Mouse (Mus musculus) ES-E14 (cell line): ENCODE results near the gene Fgf14. TPM values are rescaled to one million over a fixed set of nuclear protein-coding genes. Genes with fewer than 3 reads are reported as not detected.

ENCODE experiments used
- DNase-seq: peaks from one replicate; pipeline ENCODE4 v3.0.0-alpha.2; 2013; ENCODE audit warnings: low read depth, low spot score
- H3K27ac ChIP-seq: 2 replicates; pipeline ENCODE4 v1.5.1; 2012; ENCODE audit warnings: low read depth, mild to moderate bottlenecking, low read length, moderate library complexity, mixed read lengths; ENCODE audit not compliant: poor library complexity, insufficient read depth, severe bottlenecking
- H3K36me3 ChIP-seq: 2 replicates; pipeline ENCODE4 v1.6.1; 2012; ENCODE audit warnings: mild to moderate bottlenecking, low read length, moderate library complexity, mixed read lengths; ENCODE audit not compliant: control insufficient read depth, poor library complexity, insufficient read depth, severe bottlenecking
- H3K4me1 ChIP-seq, 2 experiments: fragments of 150-350 bp in 1 of 2; sonication (generic) in 1 of 2; 2 replicates each; pipeline ENCODE4 v1.6.1; 2012; ENCODE audit warnings: low read length in 2 of 2, mild to moderate bottlenecking in 1 of 2, mixed read lengths in 1 of 2; ENCODE audit not compliant: control insufficient read depth in 2 of 2, insufficient read depth in 2 of 2, poor library complexity in 1 of 2
- H3K4me3 ChIP-seq, 2 experiments: fragments of 150-350 bp in 1 of 2; sonication (generic) in 1 of 2; 2 replicates each; pipeline ENCODE4 v1.5.1; 2012; ENCODE audit warnings: low read length in 2 of 2, low read depth in 1 of 2, mild to moderate bottlenecking in 1 of 2, mixed read lengths in 1 of 2; ENCODE audit not compliant: insufficient read depth in 1 of 2, poor library complexity in 1 of 2, severe bottlenecking in 1 of 2
- H3K9ac ChIP-seq: 2 replicates; pipeline ENCODE4 v1.6.1; 2012; ENCODE audit warnings: low read depth, mild to moderate bottlenecking, low read length, mixed read lengths; ENCODE audit not compliant: poor library complexity, insufficient read depth, severe bottlenecking
- H3K9me3 ChIP-seq: fragments of 150-350 bp; sonication (generic); 2 replicates; pipeline ENCODE4 v1.6.1; 2012; ENCODE audit warnings: low read depth, mild to moderate bottlenecking, low read length; ENCODE audit not compliant: control insufficient read depth, insufficient read depth
- CHD2 ChIP-seq: IDR thresholded peaks from 2 replicates; pipeline ENCODE4 v1.6.1; 2014; ENCODE audit warnings: mild to moderate bottlenecking, low read depth, low read length, inconsistent platforms
- HCFC1 ChIP-seq: IDR thresholded peaks from 2 replicates; pipeline ENCODE4 v1.6.1; 2012; ENCODE audit warnings: low read length, inconsistent platforms, borderline replicate concordance; ENCODE audit not compliant: insufficient read depth
- MAFK ChIP-seq: IDR thresholded peaks from 2 replicates; pipeline ENCODE4 v1.6.1; 2014; ENCODE audit warnings: mild to moderate bottlenecking, low read depth, low read length, inconsistent platforms; ENCODE audit not compliant: insufficient read depth
- ZC3H11A ChIP-seq: IDR thresholded peaks from 2 replicates; pipeline ENCODE4 v1.6.1; 2012; ENCODE audit warnings: low read depth, mild to moderate bottlenecking, inconsistent platforms, low read length, borderline replicate concordance
- ZNF384 ChIP-seq: IDR thresholded peaks from 2 replicates; pipeline ENCODE4 v1.6.1; 2012; ENCODE audit warnings: low read depth, low read length, inconsistent platforms
- in situ Hi-C, 2 experiments: fragments of 600-800 bp; cut with MboI; formaldehyde crosslinking; loops; one replicate each; pipeline ENCODE4 v1.15.1; 2025; ENCODE audit warnings: low sequenced_read_pairs in 2 of 2, inconsistent platforms in 1 of 2; ENCODE audit not compliant: unreplicated experiment in 2 of 2
- total RNA-seq: library from RNA; depleted of rRNA; stranded (reverse); fragments of 300-350 nt; gene quantifications from 2 replicates; pipeline ENCODE4 v1.2.3, GENCODE M21; 2012

Fgf14 gene
- total RNA-seq, 1 experiment = 0.09 TPM

DNA sequence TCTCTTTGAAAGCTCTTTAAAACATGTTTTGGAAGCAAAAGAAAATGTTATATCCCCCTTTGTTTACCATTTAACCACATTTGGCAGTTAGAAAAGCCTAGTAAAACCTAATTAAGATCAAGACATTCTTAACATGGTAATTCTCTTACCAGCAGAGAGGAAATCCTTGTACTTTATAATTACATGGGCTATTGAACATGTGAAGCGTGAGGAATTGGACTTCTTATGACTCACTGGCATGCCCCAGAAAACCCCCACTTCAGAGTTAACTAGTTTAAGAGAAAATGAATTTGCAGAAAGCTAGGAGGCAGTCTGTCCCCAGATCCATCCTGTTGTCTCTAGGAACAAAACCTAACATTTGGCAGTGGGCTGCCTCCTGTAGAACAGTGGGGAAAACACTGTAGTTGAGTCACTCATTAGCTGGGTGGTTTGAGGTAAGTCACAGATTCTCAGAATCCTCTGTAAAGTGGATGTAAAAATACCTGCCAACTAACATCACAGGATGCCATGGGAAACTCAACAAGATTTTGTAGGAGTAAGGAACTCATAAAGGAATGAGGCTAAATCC lies 513.2 kb downstream of the Fgf14 start:
- Histone ChIP-seq H3K36me3 (no peaks in the 10 kb centered on the region), H3K4me3 (no peak overlapping the region), H3K27ac (no peak overlapping the region), H3K4me1 (no peaks in the 10 kb centered on the region), H3K9me3 (no peaks in the 10 kb centered on the region), H3K9ac (no peak overlapping the region)
- no peak for DNase-seq
- no peak for TF ChIP-seq MAFK
- TF ChIP-seq HCFC1 = no peak
- TF ChIP-seq CHD2 = no peak
- no peak for TF ChIP-seq ZC3H11A
- TF ChIP-seq ZNF384 = no peak
- in situ Hi-C loops = no loop called here

GRCm38 (mm10) chr14:124147378-124147777 lies 529.5 kb downstream of the Fgf14 start:
- Histone ChIP-seq H3K9ac (no peak overlapping the region), H3K4me1 (no peaks in the 10 kb centered on the region), H3K36me3 (no peaks in the 10 kb centered on the region), H3K9me3 (no peaks in the 10 kb centered on the region), H3K4me3 (no peak overlapping the region), H3K27ac (no peak overlapping the region)
- TF ChIP-seq HCFC1 = no peak
- TF ChIP-seq ZNF384 = no peak
- TF ChIP-seq CHD2 = no peak
- TF ChIP-seq ZC3H11A = no peak
- TF ChIP-seq MAFK = no peak
- DNase-seq = no peak
- in situ Hi-C loops = no loop called here

DNA sequence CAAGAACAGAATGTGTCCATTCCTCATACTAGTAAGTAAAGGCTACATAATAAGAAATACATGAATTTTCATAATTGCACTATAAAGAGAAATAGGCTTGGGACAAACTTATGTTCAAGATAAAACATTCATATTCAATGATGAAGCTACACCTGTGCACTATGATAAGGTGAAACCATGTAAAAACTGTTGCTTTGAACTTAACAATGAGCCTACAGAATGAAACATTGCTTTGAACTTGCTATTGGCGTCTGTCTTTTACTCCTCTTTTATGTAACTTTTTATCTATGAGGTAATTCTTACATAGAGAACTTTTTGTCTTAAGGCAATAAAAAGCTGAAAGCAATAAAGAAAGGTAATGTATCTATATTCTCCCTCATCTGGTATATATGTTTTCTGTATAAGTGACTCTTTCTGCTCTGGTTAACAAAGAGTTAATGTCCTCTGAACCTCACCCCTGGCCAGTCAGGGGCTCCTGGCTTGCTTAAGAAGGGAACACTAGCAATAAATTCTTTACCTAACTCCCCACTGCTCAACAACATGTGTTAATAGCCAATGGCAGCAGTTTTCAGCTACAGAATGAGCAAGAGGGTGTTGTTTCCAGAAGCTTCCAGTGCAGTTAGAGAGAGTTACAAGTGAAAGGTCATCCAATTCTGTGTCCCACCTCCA lies 569.6 kb downstream of the Fgf14 start:
- no peak for DNase-seq
- Histone ChIP-seq H3K27ac (no peak overlapping the region), H3K9ac (no peak overlapping the region), H3K9me3 (no peaks in the 10 kb centered on the region), H3K36me3 (no peaks in the 10 kb centered on the region), H3K4me3 (no peak overlapping the region), H3K4me1 (no peaks in the 10 kb centered on the region)
- in situ Hi-C loops = no loop called here
- TF ChIP-seq HCFC1 (no peak), CHD2 (no peak), ZNF384 (no peak), MAFK (no peak)

DNA sequence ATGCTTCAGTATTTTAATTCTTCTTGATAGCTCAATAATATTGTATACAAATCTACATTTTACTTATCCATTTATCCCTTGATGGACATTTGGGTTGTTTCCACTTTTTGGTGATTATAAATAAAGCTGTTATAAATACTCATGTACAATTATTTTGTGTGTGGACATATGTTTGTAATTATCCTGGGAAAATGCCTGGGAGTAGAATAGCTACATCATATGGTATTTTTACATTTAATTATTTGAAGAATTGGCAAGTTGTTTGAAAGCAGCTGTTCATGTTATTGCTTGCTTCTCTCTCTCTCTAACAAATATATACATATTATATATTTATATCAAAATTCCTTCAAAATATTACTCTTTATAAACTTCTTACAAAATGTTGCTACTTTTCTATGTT lies 593.8 kb downstream of the Fgf14 start:
- no peaks in the 10 kb centered on the region for H3K4me1 ChIP-seq
- H3K36me3 ChIP-seq = no peaks in the 10 kb centered on the region
- no peak overlapping the region for H3K4me3 ChIP-seq
- TF ChIP-seq HCFC1 = no peak
- TF ChIP-seq MAFK = no peak
- TF ChIP-seq ZNF384 = no peak
- TF ChIP-seq ZC3H11A = no peak
- no peak for TF ChIP-seq CHD2
- DNase-seq = no peak
- no peak overlapping the region for H3K27ac ChIP-seq
- in situ Hi-C loops = no loop called here
- H3K9me3 ChIP-seq = no peaks in the 10 kb centered on the region
- no peak overlapping the region for H3K9ac ChIP-seq

DNA sequence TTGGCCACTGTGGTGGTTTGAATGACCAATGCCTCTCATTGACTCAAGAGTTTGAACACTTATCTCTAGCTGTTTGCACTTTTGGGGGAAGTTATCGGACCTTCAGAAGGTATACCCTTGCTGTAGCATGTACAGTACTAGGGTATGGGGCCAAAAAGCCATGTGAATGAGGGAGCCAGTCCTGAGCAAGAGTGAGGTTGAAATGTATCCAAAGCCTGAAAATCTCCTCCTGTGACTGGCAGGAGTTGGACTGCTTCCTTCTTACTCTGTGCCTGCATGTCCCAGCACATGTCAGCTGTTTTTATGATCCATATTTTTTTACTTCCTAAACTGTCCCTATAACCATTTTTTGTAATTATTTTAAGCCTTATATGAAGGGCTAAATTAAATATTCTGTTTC lies 632.9 kb downstream of the Fgf14 start:
- no peak for DNase-seq
- Histone ChIP-seq H3K4me1 (no peaks in the 10 kb centered on the region; a peak in 1 of 4 replicates), H3K27ac (no peak overlapping the region), H3K9me3 (no peaks in the 10 kb centered on the region), H3K9ac (no peak overlapping the region), H3K4me3 (no peak overlapping the region), H3K36me3 (no peaks in the 10 kb centered on the region)
- in situ Hi-C loops = no loop called here
- TF ChIP-seq HCFC1 (no peak), ZNF384 (no peak), ZC3H11A (no peak), CHD2 (no peak), MAFK (no peak)
